Mouse (Mus musculus) cerebellum, postnatal 36 days (tissue): ENCODE measurements around the gene Srsf11.

Experiments used
- DNase-seq, 2 experiments: peaks; one replicate each; pipeline ENCODE4 v3.0.0; 2021 to 2022; ENCODE audit warnings: mixed read lengths in 2 of 2

Gene Srsf11

GRCm38 (mm10) chr3:157979619-157980018, 56.8 kb downstream of the Srsf11 start:
- DNase-seq, result no peak

GRCm38 (mm10) chr3:157973236-157973635, 63.2 kb downstream of the Srsf11 start:
- DNase-seq, result no peak

GRCm38 (mm10) chr3:157971151-157971550, 65.3 kb downstream of the Srsf11 start:
- no peak for DNase-seq
